Mouse (Mus musculus): ENCODE measurements around the gene Nkrf.

The Nkrf gene

DNA sequence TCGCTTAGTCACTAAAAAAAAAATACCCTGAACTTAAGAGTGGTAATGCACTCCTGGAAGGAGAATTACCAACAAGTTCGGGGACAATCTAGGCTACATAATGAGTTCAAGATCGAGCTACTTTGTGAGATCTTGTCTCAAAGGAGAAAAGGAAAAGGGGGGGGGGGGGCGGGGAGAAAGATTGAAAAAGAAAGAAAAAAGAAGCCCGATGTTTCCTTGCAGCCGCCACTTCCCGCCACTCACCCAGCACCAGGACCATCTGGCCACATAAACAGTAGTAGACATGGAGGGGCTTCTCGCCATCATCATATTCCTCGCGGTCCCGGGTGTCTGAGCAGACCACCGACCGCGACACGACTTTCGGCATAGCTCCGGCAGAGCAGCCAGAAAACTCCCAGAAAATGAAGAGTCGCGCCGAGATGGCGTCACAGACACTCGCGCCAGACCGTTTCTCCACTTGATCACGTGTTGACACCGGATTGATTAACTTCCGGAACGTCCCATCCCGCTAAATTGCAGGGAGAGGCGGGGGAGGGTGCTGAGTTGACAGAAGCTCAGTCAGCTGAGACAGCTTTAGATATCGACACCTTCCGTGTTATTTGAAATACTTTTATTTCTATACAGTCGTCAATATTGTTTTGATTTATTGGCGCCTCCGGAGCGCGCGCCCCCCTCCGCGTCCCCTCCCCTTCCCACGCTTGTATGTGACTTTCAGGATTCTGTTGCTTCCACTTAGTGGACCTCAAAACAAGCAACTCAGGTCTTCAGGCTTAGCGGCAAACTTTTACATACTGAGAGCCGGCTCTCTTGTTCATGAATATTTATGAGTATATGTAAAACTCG lies 38.7 kb downstream of the Nkrf start:
- DNase-seq (ENCODE audit: low spot score) = peak; percentile 19

DNA sequence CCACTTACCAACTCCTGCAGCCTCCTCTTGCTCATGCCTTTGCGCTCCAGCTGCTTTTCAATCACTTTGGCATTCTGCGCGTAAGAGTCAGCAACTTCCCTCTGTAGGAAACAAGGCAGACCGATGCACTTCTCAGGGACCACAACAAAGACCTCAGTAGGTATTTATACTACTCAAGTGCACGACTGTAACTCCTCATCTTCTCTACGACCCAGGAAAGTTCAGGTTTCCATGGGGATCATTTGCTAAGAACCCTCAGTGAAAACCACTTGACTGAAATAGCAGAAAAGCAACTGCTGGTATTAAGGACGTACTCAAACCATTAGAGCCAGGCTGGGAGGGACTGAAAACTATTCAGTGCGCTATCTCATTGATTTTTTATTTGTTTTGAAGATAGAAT lies 50.1 kb downstream of the Nkrf start:
- DNase-seq (ENCODE audit: low spot score) = no peak

DNA sequence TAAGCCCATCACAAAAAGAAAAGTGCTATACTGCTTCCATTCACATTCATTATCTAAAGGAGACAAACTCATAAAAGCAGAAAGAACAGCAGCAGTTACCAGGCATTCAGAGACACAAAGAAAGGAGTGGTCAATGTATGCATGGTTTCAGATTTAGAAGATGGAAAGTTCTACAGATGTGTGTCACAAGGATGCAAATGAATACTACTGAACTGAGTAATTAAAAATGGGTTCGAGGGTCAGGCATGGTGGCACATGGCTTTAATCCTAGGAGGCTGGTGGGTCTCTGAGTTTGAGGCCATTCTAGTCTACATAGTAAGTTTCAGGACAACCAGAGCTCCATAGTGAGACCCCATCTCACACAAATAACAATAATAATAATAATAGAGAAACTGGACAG lies 55.5 kb downstream of the Nkrf start:
- DNase-seq (ENCODE audit: low spot score) = no peak

DNA sequence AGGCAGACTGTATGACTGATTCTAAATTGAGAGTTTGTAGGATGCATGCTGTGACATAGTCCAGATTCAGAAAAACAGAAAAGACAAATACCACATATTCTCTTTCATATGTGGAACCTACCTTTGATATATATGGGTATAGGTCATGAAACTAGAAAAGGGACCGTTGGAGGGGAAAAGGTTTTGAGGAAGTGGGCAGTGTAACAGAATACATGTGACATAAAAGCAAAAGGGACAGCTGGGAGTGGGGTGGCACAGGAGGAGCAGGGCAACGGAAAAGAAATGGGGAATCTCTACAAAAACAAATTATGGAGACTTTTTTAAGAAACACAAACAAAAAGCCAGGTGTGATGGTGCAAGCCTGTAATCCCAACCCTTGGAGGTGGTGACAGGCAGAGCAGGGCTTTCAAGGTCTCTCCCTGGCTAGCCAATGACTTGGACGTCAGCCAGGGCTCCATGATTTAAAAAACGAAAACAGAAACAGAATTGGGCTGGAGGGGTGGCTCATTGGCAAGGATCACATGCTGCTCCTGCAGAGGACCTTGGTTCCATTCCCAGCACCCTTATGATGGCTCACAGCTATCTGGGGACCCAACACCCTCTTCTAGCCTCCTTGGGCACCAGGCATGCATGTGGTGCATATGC lies 59.2 kb downstream of the Nkrf start:
- no peak for DNase-seq (ENCODE audit: low spot score)

DNA sequence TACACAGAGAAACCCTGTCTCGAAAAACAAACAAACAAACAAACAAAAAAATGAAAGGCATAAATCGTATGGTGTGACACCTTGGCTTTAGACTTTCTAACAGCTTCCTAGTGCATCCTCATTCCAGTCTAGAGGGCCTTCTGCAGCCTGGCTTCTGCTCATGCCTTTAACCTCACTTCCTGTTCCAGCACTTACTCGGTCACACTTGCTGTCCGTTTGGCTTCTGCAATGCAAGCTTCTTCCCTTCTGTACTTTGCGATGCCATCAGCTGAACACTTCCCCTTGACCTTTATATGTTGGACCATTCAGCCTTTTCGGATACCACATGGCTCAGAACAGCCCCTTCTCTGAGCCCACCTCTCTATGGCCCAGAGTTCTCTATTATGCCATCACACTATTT lies 61.0 kb downstream of the Nkrf start:
- DNase-seq (ENCODE audit: low spot score) = no peak

DNA sequence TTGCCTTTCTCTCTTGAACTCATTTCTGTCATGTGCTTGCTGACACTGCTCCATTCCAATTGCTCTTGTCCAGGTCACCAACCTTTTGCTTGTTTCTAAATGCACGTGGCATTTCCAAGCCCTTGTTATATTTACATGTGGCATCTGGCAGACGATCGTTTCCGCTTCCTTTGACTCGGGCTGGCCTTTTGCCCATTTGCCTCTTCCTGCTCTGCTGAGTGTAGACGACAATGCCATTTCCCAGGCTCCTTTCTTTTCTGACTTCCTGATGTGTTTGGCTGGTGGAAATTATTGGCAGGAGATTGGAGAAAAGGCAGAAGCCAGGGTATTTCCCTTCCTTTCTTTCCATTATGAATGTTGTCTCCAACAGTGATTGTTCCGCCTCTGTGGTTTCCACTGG lies 63.3 kb downstream of the Nkrf start:
- no peak for DNase-seq (ENCODE audit: low spot score)

Measured in urinary bladder, postnatal 10 days (tissue).